Mouse (Mus musculus) E14TG2a.4 (cell line): ENCODE results near the gene Trpm3.

Source experiments
- H3K27me3 ChIP-seq: 2 replicates; pipeline ENCODE4 v1.6.1; 2014; ENCODE audit warnings: low read length, control low read depth; ENCODE audit not compliant: insufficient read depth
- H3K36me3 ChIP-seq: 2 replicates; pipeline ENCODE4 v1.6.1; 2014; ENCODE audit warnings: low read length, control low read depth; ENCODE audit not compliant: insufficient read depth
- H3K4me1 ChIP-seq: replicated peaks from 2 replicates; pipeline ENCODE4 v1.6.1; 2014; ENCODE audit warnings: low read depth, low read length, control low read depth
- H3K4me3 ChIP-seq: replicated peaks from 2 replicates; pipeline ENCODE4 v1.5.1; 2014; ENCODE audit warnings: mild to moderate bottlenecking, low read length
- H3K9me3 ChIP-seq: 2 replicates; pipeline ENCODE4 v1.6.1; 2014; ENCODE audit warnings: low read length, control low read depth
- CTCF ChIP-seq: conservative IDR thresholded peaks from 2 replicates; pipeline ENCODE4 v1.5.1; 2014; ENCODE audit warnings: low read length
- NANOG ChIP-seq: IDR thresholded peaks from 2 replicates; pipeline ENCODE4 v1.6.1; 2014; ENCODE audit warnings: borderline replicate concordance, low read length, mixed read lengths
- POU5F1 ChIP-seq: IDR thresholded peaks from 2 replicates; pipeline ENCODE4 v1.6.1; 2014; ENCODE audit warnings: low read length, borderline replicate concordance

The Trpm3 gene

DNA sequence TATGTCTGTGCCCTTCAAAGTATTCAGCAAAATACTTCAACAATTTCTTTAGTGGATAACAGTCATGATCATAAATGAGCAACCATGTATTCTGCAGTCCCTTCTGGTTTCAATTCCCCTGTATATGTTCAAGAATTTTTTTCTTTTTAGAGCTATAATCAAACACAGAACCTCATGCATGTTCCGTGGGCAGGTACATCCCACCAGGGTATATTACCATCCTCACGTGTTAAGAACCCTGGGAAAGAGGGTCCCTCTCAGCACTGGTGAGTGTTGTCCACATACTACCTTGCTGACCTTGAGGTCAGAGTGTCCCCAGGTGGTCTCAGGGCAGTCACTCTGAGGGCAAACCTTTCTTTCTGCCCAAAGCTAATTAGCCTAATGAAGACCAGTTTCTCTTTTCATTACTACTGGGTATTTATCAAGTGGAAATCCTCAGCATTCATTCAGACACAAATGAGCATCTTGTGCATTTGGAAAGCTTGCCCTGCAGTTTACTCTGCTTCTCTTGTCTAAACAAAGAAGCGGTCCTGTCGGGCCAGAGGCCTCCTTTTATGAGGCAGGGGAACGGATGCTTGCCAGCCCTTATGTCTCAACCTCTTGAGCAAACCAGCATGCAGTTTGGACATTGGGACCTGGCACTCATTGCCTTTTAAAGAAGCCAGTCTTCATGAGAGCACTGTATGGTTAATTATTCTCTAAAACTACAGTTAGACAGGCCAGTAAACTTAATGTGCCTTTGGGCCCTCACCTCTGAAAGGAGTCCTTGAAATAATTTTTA lies 562.2 kb downstream of the Trpm3 start:
- TF ChIP-seq POU5F1 = no peak
- no peak for TF ChIP-seq CTCF
- no peak; the same call in 1 of the 2 replicates for TF ChIP-seq NANOG
- Histone ChIP-seq H3K4me1 (peaks cover 20% of the 10 kb centered on the region), H3K36me3 (no peaks in the 10 kb centered on the region), H3K4me3 (no peak overlapping the region), H3K27me3 (no peaks in the 10 kb centered on the region), H3K9me3 (no peaks in the 10 kb centered on the region)

DNA sequence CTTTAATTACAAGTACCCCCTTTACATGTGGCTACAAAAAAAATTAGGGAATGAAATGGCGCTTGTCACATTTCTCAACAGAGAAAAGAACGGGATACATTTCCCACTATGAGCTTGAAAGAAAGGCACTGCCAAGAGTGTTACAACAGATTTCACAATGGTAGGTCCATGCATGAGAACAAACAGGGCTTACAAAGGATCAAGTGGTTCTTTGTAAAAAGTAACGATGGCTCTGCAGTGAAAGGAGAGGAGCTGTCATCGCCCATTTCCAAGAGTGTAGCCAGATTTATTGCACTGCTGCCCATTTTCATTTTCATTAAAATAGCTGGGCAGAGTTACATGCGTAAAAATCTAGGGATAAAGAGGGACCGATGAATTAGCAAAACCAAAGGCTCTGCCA lies 565.0 kb downstream of the Trpm3 start:
- no peak overlapping the region for H3K4me3 ChIP-seq
- peaks cover 20% of the 10 kb centered on the region for H3K4me1 ChIP-seq
- TF ChIP-seq POU5F1 = no peak
- TF ChIP-seq NANOG = peak; percentile 39; the same call in 1 of the 2 replicates
- TF ChIP-seq CTCF = no peak
- no peaks in the 10 kb centered on the region for H3K27me3 ChIP-seq
- H3K36me3 ChIP-seq = no peaks in the 10 kb centered on the region
- H3K9me3 ChIP-seq = no peaks in the 10 kb centered on the region

DNA sequence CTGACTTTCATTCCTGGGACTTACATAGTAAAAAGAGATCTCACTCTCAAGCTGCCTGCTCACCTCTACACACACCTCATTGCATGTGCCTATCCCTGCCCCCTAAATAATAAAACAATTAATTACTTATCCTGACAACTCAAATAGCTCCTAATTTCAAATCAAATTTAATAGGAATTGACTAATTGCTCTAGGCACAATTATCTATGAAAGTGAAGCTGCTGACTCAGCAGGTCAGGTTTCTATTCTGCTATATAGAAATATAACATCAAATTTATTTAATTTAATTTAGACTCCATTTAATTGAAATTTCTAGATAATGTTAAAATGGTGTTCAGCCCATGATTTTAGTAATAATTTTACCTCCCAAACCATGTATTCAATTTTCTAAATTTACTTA lies 566.6 kb downstream of the Trpm3 start:
- H3K4me3 ChIP-seq = no peak overlapping the region

DNA sequence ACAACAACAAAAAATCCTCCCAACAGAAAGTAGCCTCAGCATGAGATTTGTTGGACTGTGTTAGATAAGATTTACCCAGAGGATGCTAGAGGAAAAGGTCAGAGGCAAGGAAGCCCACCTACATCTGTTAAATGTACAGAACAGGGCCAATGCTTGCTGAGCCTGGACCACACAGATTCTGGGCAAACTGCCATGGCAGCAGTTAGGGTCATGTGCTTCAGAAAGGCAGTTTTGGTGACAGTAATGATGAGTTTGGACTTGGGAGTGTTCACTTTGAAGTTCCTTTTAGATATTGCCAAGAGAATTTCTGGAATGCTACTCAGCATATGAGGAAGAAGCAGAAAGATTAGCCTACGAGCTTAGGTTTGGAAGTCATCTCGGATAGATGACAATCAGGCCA lies 580.2 kb downstream of the Trpm3 start:
- TF ChIP-seq POU5F1 = no peak
- no peak for TF ChIP-seq NANOG
- TF ChIP-seq CTCF = no peak
- H3K4me3 ChIP-seq = no peak overlapping the region
- no peaks in the 10 kb centered on the region for H3K9me3 ChIP-seq
- H3K4me1 ChIP-seq = 0 out of 2 replicates have a peak, but pooled peaks cover 8% of the 10 kb centered on the region
- H3K27me3 ChIP-seq = no peaks in the 10 kb centered on the region
- H3K36me3 ChIP-seq = no peaks in the 10 kb centered on the region

More for the DNA sequence above, 566.6 kb downstream of the Trpm3 start:
- Histone ChIP-seq H3K9me3 (no peaks in the 10 kb centered on the region), H3K27me3 (no peaks in the 10 kb centered on the region), H3K4me1 (peaks cover 20% of the 10 kb centered on the region), H3K36me3 (no peaks in the 10 kb centered on the region)
- TF ChIP-seq NANOG (no peak), CTCF (no peak), POU5F1 (no peak)

DNA sequence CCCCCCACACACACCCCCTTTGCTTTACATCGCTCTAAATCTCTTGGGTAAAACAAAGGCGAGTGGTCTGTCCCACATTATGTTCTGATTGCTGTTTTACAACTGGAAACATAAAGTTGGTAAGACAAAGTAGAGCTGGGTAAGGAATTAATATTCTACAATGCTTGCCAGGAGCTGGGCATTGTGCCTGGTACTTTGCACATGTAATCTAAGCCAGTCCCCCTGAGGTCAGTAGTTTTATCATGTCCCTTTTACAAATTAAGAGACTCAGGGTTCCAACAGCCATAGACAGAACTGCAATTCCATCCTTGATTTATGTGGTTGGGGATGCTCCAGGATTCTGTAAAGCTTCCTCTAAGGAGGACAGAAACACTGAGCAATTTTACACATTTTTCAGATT lies 591.0 kb downstream of the Trpm3 start:
- Histone ChIP-seq H3K4me1 (no peaks in the 10 kb centered on the region), H3K4me3 (no peak overlapping the region), H3K36me3 (no peaks in the 10 kb centered on the region), H3K27me3 (no peaks in the 10 kb centered on the region), H3K9me3 (peaks cover 7% of the 10 kb centered on the region)
- no peak for TF ChIP-seq NANOG
- TF ChIP-seq CTCF = no peak
- no peak for TF ChIP-seq POU5F1

DNA sequence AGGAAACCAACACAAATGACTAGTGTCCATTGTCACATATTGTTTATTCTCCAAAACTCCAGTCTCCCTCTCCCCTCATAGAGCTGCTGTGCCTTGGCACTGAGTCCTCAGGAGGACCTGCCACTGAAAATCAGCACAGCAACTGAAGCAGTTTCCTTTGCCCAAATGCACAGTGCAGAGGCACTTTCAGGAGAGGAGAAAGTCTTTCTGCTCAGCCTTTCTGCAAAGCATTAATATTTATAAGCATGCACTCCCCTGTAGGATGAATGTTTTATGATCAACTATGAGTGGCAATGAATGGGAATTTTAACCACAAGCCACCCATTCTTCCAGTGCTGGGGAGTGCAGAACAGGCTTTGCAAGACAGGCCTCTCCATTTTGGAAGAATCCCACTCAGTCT lies 592.1 kb downstream of the Trpm3 start:
- TF ChIP-seq POU5F1 = no peak
- no peak for TF ChIP-seq NANOG
- no peak for TF ChIP-seq CTCF
- peaks cover 7% of the 10 kb centered on the region for H3K9me3 ChIP-seq
- no peaks in the 10 kb centered on the region for H3K36me3 ChIP-seq
- H3K4me1 ChIP-seq = no peaks in the 10 kb centered on the region
- no peaks in the 10 kb centered on the region for H3K27me3 ChIP-seq
- no peak overlapping the region for H3K4me3 ChIP-seq

DNA sequence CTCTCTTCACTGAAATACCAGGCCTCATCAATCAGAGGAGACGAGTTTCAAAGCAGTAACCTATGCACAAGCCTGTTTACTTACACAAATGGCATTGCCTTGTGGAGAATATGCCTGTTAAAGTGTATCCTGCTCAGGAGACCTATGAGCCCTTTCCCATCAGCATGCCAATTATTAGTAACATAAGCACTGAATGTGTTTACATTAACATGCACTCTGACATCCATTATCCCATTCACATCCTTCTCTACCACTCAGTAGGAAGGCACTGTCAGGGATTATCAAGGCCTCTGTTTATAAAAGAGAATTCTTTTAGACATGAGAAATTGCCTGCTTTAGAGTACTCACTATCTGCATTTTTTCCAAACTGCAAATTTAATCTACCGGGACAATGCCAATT lies 598.0 kb downstream of the Trpm3 start:
- Histone ChIP-seq H3K36me3 (no peaks in the 10 kb centered on the region), H3K9me3 (peaks cover 7% of the 10 kb centered on the region), H3K4me1 (no peaks in the 10 kb centered on the region), H3K27me3 (no peaks in the 10 kb centered on the region), H3K4me3 (no peak overlapping the region)
- TF ChIP-seq NANOG (no peak), POU5F1 (no peak), CTCF (no peak)

DNA sequence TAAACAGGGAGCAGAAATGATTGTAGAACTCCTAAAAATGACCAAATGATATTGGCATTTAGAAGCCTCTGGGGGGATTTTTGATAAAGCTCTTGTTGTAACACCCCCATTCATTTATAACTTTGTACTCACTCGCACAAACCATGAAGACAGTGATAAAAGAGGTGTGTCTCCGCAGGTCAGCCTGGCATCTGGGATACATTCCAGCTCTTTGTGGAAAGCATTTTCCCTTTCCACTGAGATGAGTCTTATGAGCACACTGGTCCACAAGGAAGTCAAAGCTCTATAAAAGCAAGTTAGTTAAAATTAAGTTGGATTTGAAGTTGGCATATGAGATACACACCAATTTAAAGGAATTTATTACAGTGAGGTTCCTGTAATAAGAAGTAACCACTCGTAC lies 600.4 kb downstream of the Trpm3 start:
- H3K4me3 ChIP-seq = no peak overlapping the region
- no peaks in the 10 kb centered on the region for H3K36me3 ChIP-seq
- H3K4me1 ChIP-seq = no peaks in the 10 kb centered on the region
- H3K9me3 ChIP-seq = no peaks in the 10 kb centered on the region
- H3K27me3 ChIP-seq = no peaks in the 10 kb centered on the region
- TF ChIP-seq NANOG = no peak
- TF ChIP-seq POU5F1 = no peak
- TF ChIP-seq CTCF = no peak

DNA sequence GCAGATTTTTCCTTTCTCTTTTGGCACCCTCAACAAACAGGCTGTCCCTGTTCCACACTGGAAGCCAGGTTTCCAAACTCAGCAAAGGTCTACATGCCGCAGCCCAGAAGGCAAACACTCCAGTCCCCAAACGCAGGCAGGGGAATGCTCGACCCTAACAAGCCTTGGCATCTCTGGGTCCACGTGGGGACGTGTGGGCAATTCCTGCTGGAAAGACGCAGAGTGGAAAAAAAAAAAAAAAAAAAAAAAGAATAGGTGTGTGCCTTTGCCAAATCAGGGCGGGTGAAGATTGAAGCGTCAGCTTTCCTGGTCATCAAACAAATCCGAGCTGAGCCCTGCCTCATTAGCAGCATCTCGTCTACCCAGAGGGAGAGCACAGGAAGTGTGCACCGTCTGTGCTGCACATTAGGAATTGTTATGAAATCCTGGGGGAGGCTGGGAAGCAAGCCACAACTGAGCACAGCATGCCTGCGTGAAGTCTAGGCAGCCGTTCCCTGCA lies 614.5 kb downstream of the Trpm3 start:
- TF ChIP-seq NANOG = no peak
- TF ChIP-seq CTCF = no peak
- no peak for TF ChIP-seq POU5F1
- Histone ChIP-seq H3K36me3 (no peaks in the 10 kb centered on the region), H3K4me3 (no peak overlapping the region), H3K4me1 (no peaks in the 10 kb centered on the region), H3K9me3 (no peaks in the 10 kb centered on the region), H3K27me3 (no peaks in the 10 kb centered on the region)
